Mouse (Mus musculus) hindbrain, embryonic 11.5 days (tissue): ENCODE measurements around the gene Blnk. TPM values are rescaled to one million over a fixed set of nuclear protein-coding genes. Genes with fewer than 3 reads are reported as not detected.

ENCODE experiments used
- ATAC-seq: fragments of 200-750 bp; cut with Nextera tagmentation; 2 replicates; pipeline ENCODE4 v1.8.0; 2017; ENCODE audit warnings: mild to moderate bottlenecking, moderate TSS enrichment, moderate library complexity; ENCODE audit not compliant: low FRiP score
- DNase-seq: peaks from one replicate; pipeline ENCODE4 v3.0.0-alpha.2; 2015; ENCODE audit warnings: low spot score
- H3K27ac ChIP-seq: fragments of 300-500 bp; sonication (generic); 2 replicates; pipeline ENCODE4 v1.5.1; 2014; ENCODE audit warnings: mild to moderate bottlenecking, low read depth, low read length
- H3K27me3 ChIP-seq: fragments of 300-500 bp; sonication (generic); 2 replicates; pipeline ENCODE4 v1.6.1; 2014; ENCODE audit warnings: mild to moderate bottlenecking, low read length, moderate library complexity, mixed read lengths; ENCODE audit not compliant: control insufficient read depth, insufficient read depth
- H3K36me3 ChIP-seq: fragments of 300-500 bp; sonication (generic); 2 replicates; pipeline ENCODE4 v1.6.1; 2014; ENCODE audit warnings: mild to moderate bottlenecking, low read length, moderate library complexity, mixed read lengths; ENCODE audit not compliant: control insufficient read depth, insufficient read depth
- H3K4me1 ChIP-seq: fragments of 300-500 bp; sonication (generic); replicated peaks from 2 replicates; pipeline ENCODE4 v1.6.1; 2014; ENCODE audit warnings: low read length, mixed read lengths; ENCODE audit not compliant: control insufficient read depth, insufficient read depth
- H3K4me2 ChIP-seq: fragments of 300-500 bp; sonication (generic); replicated peaks from 2 replicates; pipeline ENCODE4 v1.6.1; 2014; ENCODE audit warnings: mild to moderate bottlenecking, low read depth, low read length
- H3K4me3 ChIP-seq: fragments of 300-500 bp; sonication (generic); 2 replicates; pipeline ENCODE4 v1.5.1; 2014; ENCODE audit warnings: low read depth, low read length
- H3K9ac ChIP-seq: fragments of 300-500 bp; sonication (generic); 2 replicates; pipeline ENCODE4 v1.6.1; 2014; ENCODE audit warnings: low read depth, low read length
- H3K9me3 ChIP-seq: fragments of 300-500 bp; sonication (generic); 2 replicates; pipeline ENCODE4 v1.6.1; 2016; ENCODE audit warnings: low read length; ENCODE audit not compliant: control insufficient read depth
- WGBS: fragments of 180-500 bp; shearing (Covaris S2); extraction: QIAGEN DNeasy Blood & Tissue Kit; methylation state at CpG from one replicate; pipeline ENCODE4 v1.1.7; 2014; 5-methylcytosine and 5-hydroxymethylcytosine counted together
- polyA plus RNA-seq: library from polyadenylated mRNA; unstranded; fragments of >200 nt; fragmentation: Nextera tagmentation; extraction: Ambion mirVana; gene quantifications from 2 replicates; pipeline ENCODE4 v1.2.1, GENCODE M21; 2014

Blnk gene
- polyA plus RNA-seq, 1 experiment from 2014 or later: 0.36 TPM

DNA sequence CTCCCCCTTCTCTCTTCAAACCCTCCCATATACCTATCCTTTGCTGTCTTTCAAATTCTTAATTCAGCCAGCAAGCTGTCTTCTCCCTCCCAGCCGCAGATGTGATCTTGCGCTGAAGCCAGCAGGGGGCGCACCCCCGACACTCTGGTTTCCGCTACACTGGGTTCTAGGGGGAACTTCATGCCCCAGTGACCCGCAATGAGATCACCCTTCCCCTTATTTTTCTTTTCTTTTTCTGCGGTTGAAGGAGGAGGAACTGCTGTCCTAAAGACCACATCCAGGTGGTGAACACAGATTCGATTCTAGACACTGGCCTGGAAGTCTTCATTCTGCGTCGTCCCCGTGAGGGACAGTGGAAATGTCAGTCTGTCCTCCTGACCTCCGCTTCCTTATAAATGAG lies 31.3 kb downstream of the Blnk start:
- Histone ChIP-seq H3K4me2 (no peak overlapping the region), H3K9me3 (no peaks in the 10 kb centered on the region), H3K27ac (no peak overlapping the region), H3K36me3 (no peaks in the 10 kb centered on the region), H3K9ac (no peak overlapping the region), H3K4me3 (no peak overlapping the region), H3K4me1 (no peaks in the 10 kb centered on the region), H3K27me3 (no peaks in the 10 kb centered on the region)
- DNase-seq (peak; percentile 73), ATAC-seq (no peak)
- WGBS: 54% methylated on average over 12 of the region's 12 CpGs

DNA sequence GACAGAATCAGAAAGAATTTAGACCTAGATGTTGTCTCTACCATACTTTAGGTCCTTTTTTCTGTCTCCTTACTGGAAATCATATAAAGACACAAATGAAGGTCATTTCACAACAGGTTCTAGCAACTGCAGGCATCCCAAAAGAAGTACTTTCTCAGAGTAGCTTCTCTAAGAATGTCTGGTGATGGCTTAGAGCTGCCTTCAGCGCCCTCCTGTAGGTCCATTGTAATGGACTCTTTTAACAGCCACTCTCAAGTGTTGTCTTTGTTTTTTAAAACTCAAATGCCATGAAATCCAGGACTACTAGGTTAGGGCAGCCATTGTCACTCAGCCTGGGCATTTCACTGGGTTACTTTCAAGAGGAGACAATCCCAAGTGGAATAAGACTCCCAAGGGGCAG lies 35.4 kb downstream of the Blnk start:
- DNase-seq (no peak), ATAC-seq (no peak)
- Histone ChIP-seq H3K9me3 (no peaks in the 10 kb centered on the region), H3K4me3 (no peak overlapping the region), H3K9ac (no peak overlapping the region), H3K4me2 (no peak overlapping the region), H3K36me3 (no peaks in the 10 kb centered on the region), H3K4me1 (no peaks in the 10 kb centered on the region), H3K27ac (no peak overlapping the region), H3K27me3 (no peaks in the 10 kb centered on the region)
- 36% methylated on average over 1 of the region's 1 CpGs for WGBS

DNA sequence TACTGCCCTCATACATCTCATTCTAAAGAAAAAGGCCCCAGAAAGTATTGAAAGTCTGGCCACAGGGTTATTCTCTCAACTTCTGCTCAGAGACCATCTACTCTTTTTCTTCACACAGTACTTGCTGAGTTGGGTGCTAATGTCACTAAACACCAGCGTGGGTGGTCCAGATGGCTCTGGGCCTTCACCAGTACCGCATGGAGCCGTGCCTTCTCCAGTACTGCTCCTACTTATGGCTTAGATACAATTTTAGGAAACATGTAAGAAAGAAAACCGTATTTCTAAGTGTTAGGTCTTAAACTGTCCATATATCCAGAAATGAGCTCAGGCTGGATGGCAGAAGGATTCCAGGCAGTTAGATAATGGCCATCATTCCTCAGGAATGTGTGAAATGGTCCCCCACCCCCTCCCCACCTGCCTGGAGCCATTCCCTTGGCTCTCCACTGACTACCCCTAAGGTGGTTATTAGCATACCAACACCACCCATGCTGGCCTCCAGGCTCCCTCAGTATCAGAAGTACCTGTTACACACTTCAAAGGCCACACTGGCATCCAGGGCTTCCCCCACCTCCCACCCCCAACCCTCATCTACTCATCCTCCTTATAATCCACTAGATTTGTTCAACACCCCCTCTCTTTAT lies 47.3 kb downstream of the Blnk start:
- no peak overlapping the region for H3K9ac ChIP-seq
- 85% methylated on average over 4 of the region's 4 CpGs for WGBS
- no peaks in the 10 kb centered on the region for H3K9me3 ChIP-seq
- H3K36me3 ChIP-seq: no peaks in the 10 kb centered on the region
- DNase-seq (no peak), ATAC-seq (no peak)
- no peaks in the 10 kb centered on the region for H3K4me1 ChIP-seq
- H3K4me2 ChIP-seq: no peak overlapping the region
- no peaks in the 10 kb centered on the region for H3K27me3 ChIP-seq
- H3K4me3 ChIP-seq: no peak overlapping the region
- H3K27ac ChIP-seq: no peak overlapping the region

DNA sequence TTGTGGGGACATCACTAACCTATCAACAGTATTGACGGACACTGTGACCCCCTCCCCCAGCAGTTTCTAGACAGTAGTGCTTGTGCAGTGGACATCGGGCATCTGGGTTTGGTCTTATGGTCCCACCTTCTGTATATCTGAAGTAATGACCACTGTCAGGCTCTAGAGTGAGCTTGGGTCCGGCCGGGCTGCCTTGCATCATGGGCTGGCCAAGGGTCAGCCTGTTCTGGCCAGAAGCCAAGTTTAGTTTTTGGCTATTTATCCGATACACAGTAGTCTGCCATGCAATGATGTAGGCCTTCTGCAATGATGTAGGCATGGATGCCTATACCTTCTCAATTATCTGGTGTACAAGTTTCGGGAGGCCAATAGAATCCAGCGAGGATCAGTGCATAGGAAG lies 50.8 kb downstream of the Blnk start:
- no peak for DNase-seq
- WGBS: 93% methylated on average over 7 of the region's 7 CpGs
- no peak overlapping the region for H3K4me2 ChIP-seq
- no peaks in the 10 kb centered on the region for H3K36me3 ChIP-seq
- ATAC-seq: no peak
- no peak overlapping the region for H3K27ac ChIP-seq
- H3K9ac ChIP-seq: no peak overlapping the region
- no peaks in the 10 kb centered on the region for H3K9me3 ChIP-seq
- H3K4me1 ChIP-seq: no peaks in the 10 kb centered on the region
- no peak overlapping the region for H3K4me3 ChIP-seq
- H3K27me3 ChIP-seq: no peaks in the 10 kb centered on the region

DNA sequence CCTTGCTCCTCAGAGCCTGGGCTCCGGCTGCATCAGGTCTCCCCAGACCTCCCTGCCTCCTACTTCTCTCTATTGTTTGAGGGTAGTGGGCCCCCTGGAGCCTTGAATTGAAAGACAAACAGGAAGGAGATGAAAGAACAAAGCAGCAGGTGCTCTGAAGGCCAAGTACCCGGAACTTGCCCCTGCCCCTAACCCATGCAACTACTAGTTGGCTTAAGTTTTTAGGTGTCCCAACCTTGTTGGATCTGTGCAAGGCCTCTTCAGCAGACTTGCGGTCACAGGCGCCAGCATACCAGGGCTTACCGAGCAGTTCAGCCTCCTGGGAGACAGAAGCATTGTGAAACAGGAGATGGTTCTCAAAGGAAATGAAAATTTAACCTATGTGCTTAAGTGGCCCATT lies 58.3 kb downstream of the Blnk start:
- ATAC-seq (no peak), DNase-seq (no peak)
- H3K36me3 ChIP-seq: no peaks in the 10 kb centered on the region
- H3K4me2 ChIP-seq: no peak overlapping the region
- no peak overlapping the region for H3K9ac ChIP-seq
- WGBS: 33% methylated on average over 5 of the region's 5 CpGs
- H3K9me3 ChIP-seq: no peaks in the 10 kb centered on the region
- H3K4me3 ChIP-seq: no peak overlapping the region
- no peaks in the 10 kb centered on the region; the same call in 1 of the 2 replicates for H3K4me1 ChIP-seq
- no peaks in the 10 kb centered on the region for H3K27me3 ChIP-seq
- H3K27ac ChIP-seq: no peak overlapping the region

DNA sequence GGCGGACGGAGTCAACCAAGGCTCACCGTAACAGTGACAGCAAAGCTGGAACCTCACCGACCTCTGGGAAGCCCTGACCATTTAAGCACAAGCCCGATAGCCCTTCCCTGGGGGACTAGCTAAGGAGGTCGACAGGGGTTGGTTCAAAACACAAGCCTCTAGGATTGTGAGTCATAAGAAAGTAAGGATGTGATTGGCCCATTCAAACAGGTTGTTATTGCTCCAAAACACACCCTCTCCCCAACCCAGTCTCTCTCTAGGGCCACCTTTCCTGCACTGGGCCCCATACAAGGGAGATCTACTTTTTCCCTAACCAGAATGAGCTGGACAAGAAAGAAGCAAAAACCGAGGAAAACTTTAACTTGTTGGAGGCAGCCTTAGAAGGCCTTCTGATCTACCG lies 59.0 kb downstream of the Blnk start:
- Histone ChIP-seq H3K4me1 (no peaks in the 10 kb centered on the region; the same call in 1 of the 2 replicates), H3K9me3 (no peaks in the 10 kb centered on the region), H3K4me2 (no peak overlapping the region), H3K27me3 (no peaks in the 10 kb centered on the region), H3K36me3 (no peaks in the 10 kb centered on the region), H3K27ac (no peak overlapping the region), H3K9ac (no peak overlapping the region), H3K4me3 (no peak overlapping the region)
- ATAC-seq (no peak), DNase-seq (no peak)
- 38% methylated on average over 8 of the region's 8 CpGs for WGBS

DNA sequence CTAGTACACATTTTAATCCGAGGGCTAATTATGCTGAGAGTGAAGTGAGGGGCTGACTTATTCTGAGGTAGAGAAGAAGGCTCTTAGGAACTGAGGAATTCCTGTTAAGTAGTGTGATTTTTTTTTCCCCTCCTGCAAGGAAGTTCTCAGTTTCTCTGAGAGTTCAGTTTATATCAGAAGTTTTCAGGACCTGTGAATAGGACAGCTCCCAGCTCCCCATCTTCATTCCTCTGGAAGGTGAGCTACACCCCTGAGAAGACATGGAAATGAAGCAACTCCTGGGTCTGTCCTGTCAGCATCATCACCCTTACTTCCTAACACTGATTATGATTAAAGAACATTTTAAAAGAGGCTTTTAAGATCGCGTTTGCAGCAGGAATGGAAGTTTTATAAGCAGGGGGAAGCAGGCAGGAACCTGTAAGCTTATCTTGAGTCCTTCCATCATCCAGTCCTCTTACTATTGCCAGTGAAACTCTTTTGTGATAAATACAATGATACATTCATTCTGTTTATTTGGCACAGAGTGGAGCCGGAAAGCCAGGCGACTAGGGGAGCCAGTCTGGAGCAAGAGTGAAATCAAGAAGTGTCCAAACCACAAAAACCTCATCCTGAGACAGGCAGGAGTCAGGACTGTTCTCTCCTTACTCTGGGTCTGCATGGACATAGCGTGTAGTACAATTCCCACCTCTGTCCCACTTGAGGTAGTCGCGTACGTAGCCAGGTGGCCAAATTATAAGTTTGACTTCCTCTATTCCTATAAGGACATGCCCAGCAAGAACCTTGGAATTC lies 62.6 kb downstream of the Blnk start:
- H3K9ac ChIP-seq: no peak overlapping the region
- no peak overlapping the region for H3K27ac ChIP-seq
- ATAC-seq (no peak), DNase-seq (peak; percentile 10)
- no peak overlapping the region for H3K4me2 ChIP-seq
- H3K9me3 ChIP-seq: no peaks in the 10 kb centered on the region
- H3K4me1 ChIP-seq: no peaks in the 10 kb centered on the region; the same call in 1 of the 2 replicates
- 72% methylated on average over 9 of the region's 9 CpGs for WGBS
- H3K27me3 ChIP-seq: no peaks in the 10 kb centered on the region
- H3K4me3 ChIP-seq: no peak overlapping the region
- H3K36me3 ChIP-seq: no peaks in the 10 kb centered on the region

DNA sequence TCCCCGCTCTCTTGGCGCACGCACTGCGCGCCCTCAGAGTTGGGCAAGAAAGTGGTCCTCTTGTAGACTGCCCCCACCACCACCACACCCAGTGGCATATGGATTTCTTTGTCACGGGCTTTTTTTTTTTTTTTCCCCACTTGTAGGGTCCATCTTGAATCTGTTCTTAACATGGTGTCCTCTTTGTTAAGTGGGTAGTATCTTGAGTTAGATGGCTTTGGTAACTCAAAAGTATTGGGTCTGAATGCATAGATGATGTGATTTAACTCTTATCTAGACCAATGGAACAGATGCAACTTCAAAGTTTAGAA lies 99.0 kb downstream of the Blnk start:
- no peaks in the 10 kb centered on the region for H3K36me3 ChIP-seq
- peak overlapping the region; percentile 82 for H3K9ac ChIP-seq
- H3K27ac ChIP-seq: peak overlapping the region; percentile 91; the same call in 1 of the 2 replicates
- DNase-seq (no peak), ATAC-seq (no peak)
- peak overlapping the region; percentile 61 for H3K4me2 ChIP-seq
- H3K9me3 ChIP-seq: no peaks in the 10 kb centered on the region
- H3K27me3 ChIP-seq: peaks cover 8% of the 10 kb centered on the region; the same call in 1 of the 2 replicates
- no peaks in the 10 kb centered on the region for H3K4me1 ChIP-seq
- WGBS: 2% methylated on average over 6 of the region's 6 CpGs
- peak overlapping the region; percentile 80 for H3K4me3 ChIP-seq
